Mouse (Mus musculus): ENCODE measurements around the gene Rtbdn.

Rtbdn gene

GRCm38 (mm10) chr8:84925557-84925956 is 21.2 kb upstream of the Rtbdn start:
- in situ Hi-C loops (cut with MboI) = no loop called here

DNA sequence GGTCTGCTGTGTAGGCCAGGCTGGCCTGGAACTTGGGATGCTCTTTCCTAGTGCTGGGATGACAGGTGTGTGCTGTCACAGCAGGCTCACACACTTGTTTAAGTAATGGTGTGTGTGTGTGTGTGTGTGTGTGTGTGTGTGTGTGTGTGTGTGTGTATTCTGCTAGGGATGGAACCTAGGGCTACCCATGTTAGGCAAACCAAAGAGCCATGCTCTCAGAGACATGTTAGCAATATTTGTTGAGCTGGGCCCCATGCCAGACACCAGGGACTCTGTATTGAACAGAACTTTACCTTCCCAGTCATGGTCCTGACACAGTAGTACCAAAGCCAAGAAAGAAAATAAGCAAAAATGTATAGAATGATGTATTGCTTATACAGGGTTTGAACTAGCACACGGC is 19.3 kb upstream of the Rtbdn start:
- in situ Hi-C loops (cut with MboI) = no loop called here

GRCm38 (mm10) chr8:84928456-84929306 is 18.1 kb upstream of the Rtbdn start:
- in situ Hi-C loops (cut with MboI) = no loop called here

DNA sequence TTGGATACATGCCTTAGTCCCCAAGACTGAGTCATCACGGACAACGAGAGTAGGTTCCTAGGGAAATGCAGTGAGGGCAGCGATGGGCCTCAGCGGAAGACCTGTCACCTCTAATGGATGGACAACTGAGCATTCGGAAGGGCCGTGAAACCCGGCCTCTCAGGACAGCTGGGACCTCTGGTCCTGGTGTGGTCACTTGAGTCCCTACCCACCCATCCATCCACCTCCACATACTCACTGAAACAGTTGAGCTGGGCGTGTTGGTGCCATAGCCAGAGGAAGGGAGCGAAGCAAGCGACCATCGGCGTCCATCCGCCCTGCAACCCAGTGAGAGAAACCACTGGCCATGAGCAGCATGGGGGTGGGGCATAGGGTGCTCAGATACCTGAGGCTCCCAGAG is 16.2 kb upstream of the Rtbdn start:
- in situ Hi-C loops (cut with MboI) = no loop called here

DNA sequence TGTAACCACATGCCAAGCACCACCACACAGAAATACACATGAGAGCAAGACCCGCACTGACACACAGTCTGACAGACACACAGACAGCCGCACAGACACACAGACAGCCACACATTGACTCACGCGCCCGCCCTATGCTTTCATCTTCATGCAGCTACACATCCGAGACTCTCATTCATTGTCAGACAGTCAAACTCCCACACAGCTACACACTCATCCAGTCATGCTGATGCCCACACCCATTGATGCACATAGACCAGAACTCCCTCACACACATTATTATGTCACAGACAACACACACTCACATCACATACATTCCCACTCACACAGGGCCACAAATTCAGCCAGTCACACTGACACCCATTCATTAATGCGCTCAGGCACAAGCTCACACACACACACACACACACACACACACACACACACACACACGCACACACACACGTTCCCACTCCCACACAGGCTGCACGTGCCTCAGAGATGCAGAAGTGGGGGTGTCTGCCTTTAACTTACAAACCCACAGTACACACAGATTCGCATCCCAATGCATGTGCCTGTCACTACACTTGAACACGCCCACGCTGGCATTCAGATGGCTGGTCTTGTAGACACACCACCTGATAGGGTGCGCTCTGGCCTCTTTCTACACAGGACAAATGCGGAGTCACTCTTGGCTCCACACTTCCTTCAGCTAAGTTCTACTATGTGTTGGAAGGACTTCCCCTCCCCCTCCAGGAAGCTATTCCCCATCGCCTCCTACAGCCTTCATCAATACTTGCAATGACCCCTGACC is 12.8 kb upstream of the Rtbdn start:
- in situ Hi-C loops (cut with MboI) = no loop called here

GRCm38 (mm10) chr8:84934860-84935259 is 11.9 kb upstream of the Rtbdn start:
- in situ Hi-C loops (cut with MboI) = no loop called here

GRCm38 (mm10) chr8:84935489-84935888 is 11.3 kb upstream of the Rtbdn start:
- in situ Hi-C loops (cut with MboI) = no loop called here

DNA sequence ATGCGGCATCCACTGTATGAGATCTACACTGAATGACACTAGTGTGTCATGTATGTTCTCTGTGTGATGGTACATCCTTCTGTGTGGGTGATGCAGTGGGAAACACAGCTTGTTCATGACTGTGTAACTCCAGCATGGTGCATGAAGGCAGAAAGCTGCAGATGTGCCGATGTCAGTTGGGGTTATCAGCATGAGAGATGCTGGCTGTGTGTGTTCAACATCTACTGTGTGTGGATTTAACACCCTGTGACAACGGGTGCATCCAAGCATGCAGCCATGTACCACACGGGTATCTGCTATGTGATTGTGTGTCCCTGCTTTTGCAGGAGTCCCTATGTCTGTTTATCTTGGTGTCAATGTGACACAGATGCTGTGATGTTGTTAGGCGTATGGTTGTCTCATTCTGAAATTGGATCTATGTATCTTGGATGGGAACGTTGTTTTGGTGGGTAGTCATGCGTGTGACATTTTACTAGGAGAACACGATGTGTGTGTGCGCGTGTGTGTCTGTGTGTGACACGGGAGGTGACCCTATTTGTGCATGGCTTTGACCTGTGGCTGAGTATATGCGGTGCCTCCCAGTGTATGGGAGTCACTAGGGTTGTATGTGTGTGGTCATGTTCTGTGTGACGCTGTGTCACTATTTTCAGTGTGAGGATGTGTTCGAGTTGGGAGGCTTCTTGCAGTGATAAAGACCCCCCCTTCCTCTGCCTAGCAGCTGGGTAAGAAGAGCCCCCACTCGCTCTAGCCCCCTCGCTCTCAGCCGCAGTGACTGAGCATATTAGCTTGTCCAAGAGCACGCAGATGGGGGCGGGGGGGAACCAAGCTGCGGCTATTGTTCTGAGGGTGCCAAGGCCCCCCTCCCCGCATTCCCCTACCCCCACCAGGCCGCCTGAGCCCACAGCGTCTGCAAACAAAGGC is 10.5 kb upstream of the Rtbdn start:
- in situ Hi-C loops (cut with MboI) = no loop called here

DNA sequence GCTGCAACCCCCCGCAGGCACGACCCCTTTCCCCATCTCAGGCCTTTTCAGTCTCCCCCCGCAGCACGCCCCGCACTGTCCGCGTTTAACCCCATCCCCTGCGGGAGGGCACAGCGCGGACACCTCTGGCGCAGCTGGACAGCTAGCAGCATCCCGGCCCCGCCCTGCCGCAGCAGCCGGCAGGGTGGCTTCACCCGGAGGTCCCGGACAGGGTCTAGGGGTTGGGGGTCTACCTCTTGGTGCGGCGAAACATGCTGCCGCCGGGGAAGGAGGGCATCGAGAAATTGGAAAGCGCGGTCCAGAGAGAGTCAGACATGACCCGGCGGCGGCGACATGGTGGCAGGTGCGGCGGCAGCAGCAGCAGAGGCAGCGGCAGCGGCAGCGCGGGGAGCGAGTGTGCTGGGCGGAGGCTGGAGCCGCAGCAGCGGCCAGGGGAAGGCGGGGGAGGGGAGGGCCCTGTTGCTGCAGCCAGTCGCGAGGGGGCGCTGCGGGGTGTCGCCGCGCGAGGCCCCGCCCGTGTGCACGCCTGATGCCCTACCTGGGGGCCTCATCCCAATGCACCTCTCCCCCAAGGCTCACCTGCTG is 9.7 kb upstream of the Rtbdn start, which contains the start of gene Mast1:
Gene Mast1 (minus strand): TSS at position 398 of the 585 bp plus-strand sequence.
- in situ Hi-C loops (cut with MboI) = no loop called here

GRCm38 (mm10) chr8:84937620-84938485 is 8.9 kb upstream of the Rtbdn start:
- in situ Hi-C loops (cut with MboI) = no loop called here

- in situ Hi-C loops (cut with MboI) = no loop called here
These were observed 3.1 kb upstream of the Rtbdn start for GRCm38 (mm10) chr8:84943699-84944098.

DNA sequence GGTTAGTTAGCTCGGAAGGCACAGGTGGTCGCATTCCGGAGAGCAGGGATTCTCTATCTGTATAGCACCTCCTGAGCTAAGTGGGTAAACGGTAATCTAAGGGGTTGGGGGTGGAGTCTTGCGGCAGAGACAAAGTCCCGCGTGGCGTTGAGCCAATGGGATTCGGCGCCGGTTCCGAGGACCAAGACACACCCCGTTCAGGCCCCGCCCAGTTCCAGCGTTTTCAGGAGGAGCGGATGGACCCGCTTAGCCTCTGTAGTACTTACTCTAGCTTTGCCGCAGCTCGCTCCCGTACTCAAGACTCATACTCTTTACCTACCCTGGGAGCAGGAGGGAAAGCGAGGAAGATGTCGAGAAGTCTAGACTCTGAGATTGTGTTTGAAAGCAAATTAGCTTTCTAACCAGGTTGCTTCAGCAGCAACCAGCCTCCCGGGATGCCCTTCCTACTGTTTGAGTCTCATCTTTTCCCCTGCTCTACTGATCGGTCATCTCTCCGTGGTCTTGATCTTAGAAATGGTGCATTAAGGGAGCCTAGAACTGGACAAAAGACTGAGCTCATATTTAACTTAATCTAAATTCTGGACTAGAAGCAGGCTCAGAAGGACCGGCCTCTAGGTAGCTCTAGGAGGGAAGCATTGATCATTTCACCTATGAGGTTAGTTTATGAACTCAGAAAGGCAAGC is 2.2 kb upstream of the Rtbdn start:
- in situ Hi-C loops (cut with MboI) = no loop called here

DNA sequence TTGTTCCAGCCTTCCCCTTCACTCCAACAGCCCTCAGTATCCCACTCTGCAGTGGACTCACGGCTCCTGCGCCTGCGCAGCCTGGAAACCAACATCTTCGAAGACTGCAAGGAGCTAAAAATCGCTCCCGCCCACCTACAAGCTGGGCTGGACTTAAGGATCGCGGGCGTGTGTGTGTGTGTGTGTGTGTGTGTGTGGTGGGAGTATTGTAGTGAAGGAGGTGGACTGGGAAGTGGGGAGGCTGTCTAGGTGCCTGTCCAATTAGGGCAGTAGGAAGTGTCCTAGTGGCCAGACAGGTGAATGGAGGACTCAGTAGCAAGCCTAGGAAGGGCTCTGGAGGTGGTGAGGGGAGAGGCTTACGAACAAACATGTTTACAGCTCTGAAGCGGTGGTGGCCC is 1.6 kb upstream of the Rtbdn start:
- in situ Hi-C loops (cut with MboI) = no loop called here

GRCm38 (mm10) chr8:84945633-84946527 is 911 bp upstream of the Rtbdn start:
- in situ Hi-C loops (cut with MboI) = no loop called here

GRCm38 (mm10) chr8:84947241-84947545 is 402 bp downstream of the Rtbdn start:
- in situ Hi-C loops (cut with MboI) = no loop called here

GRCm38 (mm10) chr8:84949753-84950152 is 3.0 kb downstream of the Rtbdn start:
- in situ Hi-C loops (cut with MboI) = loop anchor here (25.0 kb wide), 1 partner anchor 338 kb away; the partner anchor contains the start of genes Orc6 and Vps35

GRCm38 (mm10) chr8:84952612-84953255 is 5.9 kb downstream of the Rtbdn start:
- in situ Hi-C loops (cut with MboI) = loop anchor here (25.0 kb wide), 1 partner anchor 335 kb away; the partner anchor contains the start of genes Orc6 and Vps35

DNA sequence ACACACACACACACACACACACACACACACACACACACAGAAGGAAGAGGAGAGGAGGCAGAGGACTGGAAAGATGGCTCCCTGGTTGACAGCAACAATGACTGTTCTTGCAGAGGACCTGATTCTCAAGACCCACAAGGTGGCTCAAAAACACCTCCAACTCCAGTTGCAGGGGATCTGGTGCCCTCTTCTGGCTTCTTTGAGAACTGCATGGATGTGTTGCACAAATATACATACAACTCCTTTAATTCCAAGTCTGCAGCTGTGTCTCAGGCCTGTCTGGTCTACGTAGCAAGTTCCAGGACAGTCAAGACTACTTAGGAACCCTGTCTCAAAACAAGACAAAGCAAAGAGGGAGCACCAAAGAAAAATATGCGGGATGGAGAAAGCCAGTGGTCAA is 10.0 kb downstream of the Rtbdn start:
- in situ Hi-C loops (cut with MboI) = loop anchor here (25.0 kb wide), 1 partner anchor 331 kb away; the partner anchor contains the start of genes Orc6 and Vps35

All from mature B cell (primary cell).